Mouse (Mus musculus) hindbrain, postnatal 0 days (tissue): ENCODE data around the gene Cdh13. TPM values are rescaled to one million over a fixed set of nuclear protein-coding genes. Genes with fewer than 3 reads are reported as not detected.
A peak's percentile ranks its signal among the peaks of the same experiment; 100 is the strongest.

Experiments
- ATAC-seq: fragments of 200-750 bp; cut with Nextera tagmentation; 2 replicates; pipeline ENCODE4 v1.8.0; 2017; ENCODE audit warnings: mild to moderate bottlenecking, moderate TSS enrichment, moderate library complexity
- DNase-seq: peaks from one replicate; pipeline ENCODE4 v3.0.0-alpha.2; 2015; ENCODE audit warnings: low spot score
- H3K27ac ChIP-seq: fragments of 300-500 bp; sonication (generic); 2 replicates; pipeline ENCODE4 v1.5.1; 2014; ENCODE audit warnings: mild to moderate bottlenecking
- H3K27me3 ChIP-seq: fragments of 300-500 bp; sonication (generic); 2 replicates; pipeline ENCODE4 v1.6.1; 2014; ENCODE audit warnings: low read length, mixed read lengths; ENCODE audit not compliant: insufficient read depth
- H3K36me3 ChIP-seq: fragments of 300-500 bp; sonication (generic); 2 replicates; pipeline ENCODE4 v1.6.1; 2014; ENCODE audit warnings: low read length, mixed read lengths; ENCODE audit not compliant: insufficient read depth
- H3K4me1 ChIP-seq: fragments of 300-500 bp; sonication (generic); 2 replicates; pipeline ENCODE4 v1.6.1; 2014; ENCODE audit warnings: antibody characterized with exemption, low read length, mixed read lengths; ENCODE audit not compliant: insufficient read depth
- H3K4me2 ChIP-seq: fragments of 300-500 bp; sonication (generic); 2 replicates; pipeline ENCODE4 v1.6.1; 2014; ENCODE audit warnings: low read depth, mild to moderate bottlenecking, low read length, moderate library complexity, mixed read lengths
- H3K4me3 ChIP-seq: fragments of 300-500 bp; sonication (generic); 2 replicates; pipeline ENCODE4 v1.5.1; 2014; ENCODE audit warnings: low read length
- H3K9ac ChIP-seq: fragments of 300-500 bp; sonication (generic); replicated peaks from 2 replicates; pipeline ENCODE4 v1.6.1; 2014; ENCODE audit warnings: mild to moderate bottlenecking, low read length, moderate library complexity, mixed read lengths
- H3K9me3 ChIP-seq: fragments of 300-500 bp; sonication (generic); 2 replicates; pipeline ENCODE4 v1.6.1; 2016; ENCODE audit warnings: low read length, mixed read lengths
- CTCF ChIP-seq: IDR thresholded peaks from 2 replicates; pipeline ENCODE4 v1.5.1; 2016; ENCODE audit warnings: antibody characterized with exemption, control low read depth, low read depth
- WGBS: fragments of 180-500 bp; shearing (Covaris S2); extraction: QIAGEN DNeasy Blood & Tissue Kit; methylation state at CpG from one replicate; pipeline ENCODE4 v1.1.7; 2014; 5-methylcytosine and 5-hydroxymethylcytosine counted together
- polyA plus RNA-seq: library from polyadenylated mRNA; unstranded; fragments of >200 nt; fragmentation: Nextera tagmentation; extraction: Ambion mirVana; gene quantifications from 2 replicates; pipeline ENCODE4 v1.2.1, GENCODE M21; 2015
- total RNA-seq: library from RNA; depleted of rRNA; stranded (reverse); fragments of >200 nt; gene quantifications from 2 replicates; pipeline ENCODE4 v1.2.3, GENCODE M21; 2014

Gene Cdh13
- total and polyA plus RNA-seq, 2 experiments from 2014 or later, result 137 to 141 TPM

DNA sequence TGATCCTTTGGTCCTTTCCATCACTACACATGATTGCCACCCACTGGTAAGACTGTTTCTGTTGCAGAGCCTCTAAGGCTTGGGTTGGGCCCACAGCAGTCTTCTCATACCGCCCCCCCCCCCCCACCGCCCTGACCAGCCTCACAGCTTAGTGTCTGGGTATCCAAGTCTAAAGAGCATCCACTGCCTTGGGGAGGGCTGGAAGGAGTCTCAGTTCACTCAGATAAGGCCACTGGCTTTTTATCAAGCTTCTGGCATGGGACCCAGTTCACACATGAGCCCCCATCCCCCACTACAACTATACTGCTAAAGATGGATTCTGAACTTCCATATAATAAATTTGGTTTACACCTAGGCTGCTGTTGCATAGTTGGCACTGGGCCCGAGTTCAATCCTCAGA lies 428.1 kb downstream of the Cdh13 start:
- Histone ChIP-seq H3K27ac (no peak overlapping the region), H3K27me3 (no peaks in the 10 kb centered on the region), H3K36me3 (no peaks in the 10 kb centered on the region), H3K9me3 (no peaks in the 10 kb centered on the region), H3K4me3 (no peak overlapping the region), H3K4me1 (no peaks in the 10 kb centered on the region), H3K4me2 (no peak overlapping the region), H3K9ac (no peak overlapping the region)
- WGBS, result 87% methylated on average over 3 of the region's 3 CpGs
- TF ChIP-seq CTCF, result no peak
- ATAC-seq (no peak), DNase-seq (no peak)

DNA sequence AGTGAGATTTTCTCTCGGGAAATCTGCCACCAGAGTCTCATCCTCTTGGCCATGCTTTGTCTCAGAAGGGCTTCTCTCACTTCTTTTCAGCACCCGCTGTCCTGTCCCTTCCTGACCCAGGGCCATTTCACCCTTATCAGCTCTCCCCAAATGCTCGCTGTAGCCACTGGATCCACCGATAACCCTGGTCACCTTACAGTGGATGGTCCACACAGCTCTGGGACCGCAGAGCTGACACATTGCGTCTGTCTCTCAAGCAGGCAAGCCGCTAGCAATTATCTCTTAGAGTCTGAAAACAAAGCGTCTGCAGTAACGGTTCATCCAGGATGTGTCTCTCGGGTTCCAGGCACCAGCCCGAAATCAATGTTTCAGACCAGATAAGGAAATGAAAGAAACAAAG lies 429.6 kb downstream of the Cdh13 start:
- H3K4me1 ChIP-seq, result no peaks in the 10 kb centered on the region
- no peak overlapping the region for H3K9ac ChIP-seq
- no peaks in the 10 kb centered on the region for H3K36me3 ChIP-seq
- ATAC-seq (no peak), DNase-seq (no peak)
- TF ChIP-seq CTCF, result no peak
- H3K4me3 ChIP-seq, result no peak overlapping the region
- H3K9me3 ChIP-seq, result no peaks in the 10 kb centered on the region
- H3K4me2 ChIP-seq, result no peak overlapping the region
- H3K27ac ChIP-seq, result no peak overlapping the region
- H3K27me3 ChIP-seq, result no peaks in the 10 kb centered on the region
- 75% methylated on average over 11 of the region's 11 CpGs for WGBS

DNA sequence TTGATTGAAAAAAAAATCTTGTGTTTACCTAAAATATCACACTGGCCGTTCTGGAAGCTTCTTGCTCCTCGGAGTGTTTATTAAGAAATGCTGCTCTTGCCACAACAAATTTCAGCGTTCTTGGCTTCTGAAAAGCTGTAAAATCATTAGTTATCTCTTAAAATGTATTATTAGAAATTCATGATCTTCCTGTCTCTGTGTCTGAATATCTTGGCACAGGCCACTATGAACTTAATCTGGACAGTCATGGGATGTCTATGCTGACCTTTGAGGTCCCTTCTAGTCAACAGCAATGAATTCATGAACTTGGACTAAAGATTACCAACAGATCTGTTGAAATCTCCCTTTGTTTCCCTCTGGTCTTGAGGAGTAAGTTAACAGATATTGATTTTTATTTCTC lies 430.1 kb downstream of the Cdh13 start:
- Histone ChIP-seq H3K27ac (no peak overlapping the region), H3K4me3 (no peak overlapping the region), H3K27me3 (no peaks in the 10 kb centered on the region), H3K4me2 (no peak overlapping the region), H3K36me3 (no peaks in the 10 kb centered on the region), H3K9ac (no peak overlapping the region), H3K4me1 (no peaks in the 10 kb centered on the region), H3K9me3 (no peaks in the 10 kb centered on the region)
- WGBS, result 83% methylated on average over 3 of the region's 3 CpGs
- no peak for TF ChIP-seq CTCF
- DNase-seq (no peak), ATAC-seq (no peak)

- Histone ChIP-seq H3K4me3 (no peak overlapping the region), H3K9me3 (0 out of 2 replicates have a peak, but pooled peaks cover 2% of the 10 kb centered on the region), H3K9ac (no peak overlapping the region), H3K27me3 (no peaks in the 10 kb centered on the region), H3K4me2 (no peak overlapping the region), H3K36me3 (no peaks in the 10 kb centered on the region), H3K27ac (no peak overlapping the region), H3K4me1 (no peaks in the 10 kb centered on the region)
- no peak for TF ChIP-seq CTCF
- WGBS, result 85% methylated on average over 3 of the region's 3 CpGs
- ATAC-seq (no peak), DNase-seq (no peak)
Observed at GRCm38 (mm10) chr8:118722896-118723295, 439.4 kb downstream of the Cdh13 start.

- Histone ChIP-seq H3K27ac (no peak overlapping the region), H3K4me1 (no peaks in the 10 kb centered on the region), H3K36me3 (no peaks in the 10 kb centered on the region), H3K27me3 (no peaks in the 10 kb centered on the region), H3K4me3 (no peak overlapping the region), H3K4me2 (no peak overlapping the region), H3K9ac (no peak overlapping the region), H3K9me3 (0 out of 2 replicates have a peak, but pooled peaks cover 2% of the 10 kb centered on the region)
- DNase-seq (no peak), ATAC-seq (no peak)
- no peak for TF ChIP-seq CTCF
- 90% methylated on average over 5 of the region's 5 CpGs for WGBS
Observed at GRCm38 (mm10) chr8:118725651-118726050, 442.1 kb downstream of the Cdh13 start.

DNA sequence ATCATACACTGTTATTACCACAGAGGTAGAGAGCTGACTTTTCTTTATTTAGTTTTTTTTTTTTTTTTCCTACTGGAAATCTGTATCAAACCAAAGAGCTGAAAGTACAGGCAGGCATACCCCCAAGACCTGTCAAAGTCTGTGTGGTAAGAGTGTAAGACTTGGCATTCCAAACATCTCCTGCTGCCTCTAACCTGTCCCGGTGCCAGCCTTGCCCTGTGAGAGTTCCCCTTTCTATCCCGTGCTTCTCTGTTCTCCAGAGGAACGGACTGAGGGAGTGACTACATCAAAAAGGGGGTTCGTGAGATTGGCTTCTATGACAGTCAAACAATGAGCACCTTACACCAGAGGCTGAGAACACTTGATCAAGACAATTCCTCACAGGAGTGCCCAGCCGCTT lies 458.2 kb downstream of the Cdh13 start:
- Histone ChIP-seq H3K36me3 (no peaks in the 10 kb centered on the region), H3K27me3 (no peaks in the 10 kb centered on the region), H3K4me2 (no peak overlapping the region), H3K4me1 (no peaks in the 10 kb centered on the region), H3K9ac (no peak overlapping the region), H3K4me3 (no peak overlapping the region), H3K27ac (no peak overlapping the region), H3K9me3 (no peaks in the 10 kb centered on the region)
- ATAC-seq (no peak), DNase-seq (no peak)
- WGBS, result 64% methylated on average over 5 of the region's 5 CpGs
- no peak for TF ChIP-seq CTCF

DNA sequence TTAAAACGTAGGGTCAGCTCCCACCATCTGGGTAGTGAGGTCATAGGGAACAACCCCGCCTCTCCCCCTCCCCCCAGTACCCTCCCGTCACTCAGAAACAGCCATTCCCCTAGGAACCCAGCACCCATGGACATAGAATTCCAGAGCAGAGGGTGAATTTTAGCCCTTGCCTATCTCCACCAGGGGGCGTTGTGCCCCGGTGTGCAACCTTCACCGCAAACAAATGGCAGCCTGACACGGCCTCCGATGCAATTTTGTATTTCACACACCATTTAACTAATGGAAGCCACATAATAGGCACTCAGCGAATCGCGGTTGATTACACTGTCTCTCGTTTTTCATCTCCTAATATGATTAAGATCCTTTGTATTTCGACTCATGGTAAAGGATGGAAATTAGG lies 461.5 kb downstream of the Cdh13 start:
- DNase-seq (no peak), ATAC-seq (no peak)
- WGBS, result 78% methylated on average over 13 of the region's 13 CpGs

More for the DNA sequence above, 461.5 kb downstream of the Cdh13 start:
- peak; percentile 32 for TF ChIP-seq CTCF
- no peak overlapping the region for H3K4me3 ChIP-seq
- H3K9ac ChIP-seq, result no peak overlapping the region
- no peak overlapping the region for H3K27ac ChIP-seq
- H3K36me3 ChIP-seq, result no peaks in the 10 kb centered on the region
- no peak overlapping the region for H3K4me2 ChIP-seq
- H3K4me1 ChIP-seq, result no peaks in the 10 kb centered on the region
- no peaks in the 10 kb centered on the region for H3K27me3 ChIP-seq
- H3K9me3 ChIP-seq, result no peaks in the 10 kb centered on the region
